Mouse (Mus musculus) hindbrain, embryonic 11.5 days (tissue): ENCODE measurements around the gene Cds2. TPM values are rescaled to one million over a fixed set of nuclear protein-coding genes. Genes with fewer than 3 reads are reported as not detected.
"Not testable (repeated sequence)": the region's sequence is repeated elsewhere in the genome, so short reads cannot be mapped to it uniquely, and the experiment has no call there.

Experiments used
- ATAC-seq: fragments of 200-750 bp; cut with Nextera tagmentation; 2 replicates; pipeline ENCODE4 v1.8.0; 2017; ENCODE audit warnings: mild to moderate bottlenecking, moderate TSS enrichment, moderate library complexity; ENCODE audit not compliant: low FRiP score
- DNase-seq: peaks from one replicate; pipeline ENCODE4 v3.0.0-alpha.2; 2015; ENCODE audit warnings: low spot score
- H3K27ac ChIP-seq: fragments of 300-500 bp; sonication (generic); 2 replicates; pipeline ENCODE4 v1.5.1; 2014; ENCODE audit warnings: mild to moderate bottlenecking, low read depth, low read length
- H3K27me3 ChIP-seq: fragments of 300-500 bp; sonication (generic); 2 replicates; pipeline ENCODE4 v1.6.1; 2014; ENCODE audit warnings: mild to moderate bottlenecking, low read length, moderate library complexity, mixed read lengths; ENCODE audit not compliant: control insufficient read depth, insufficient read depth
- H3K36me3 ChIP-seq: fragments of 300-500 bp; sonication (generic); 2 replicates; pipeline ENCODE4 v1.6.1; 2014; ENCODE audit warnings: mild to moderate bottlenecking, low read length, moderate library complexity, mixed read lengths; ENCODE audit not compliant: control insufficient read depth, insufficient read depth
- H3K4me1 ChIP-seq: fragments of 300-500 bp; sonication (generic); replicated peaks from 2 replicates; pipeline ENCODE4 v1.6.1; 2014; ENCODE audit warnings: low read length, mixed read lengths; ENCODE audit not compliant: control insufficient read depth, insufficient read depth
- H3K4me2 ChIP-seq: fragments of 300-500 bp; sonication (generic); replicated peaks from 2 replicates; pipeline ENCODE4 v1.6.1; 2014; ENCODE audit warnings: mild to moderate bottlenecking, low read depth, low read length
- H3K4me3 ChIP-seq: fragments of 300-500 bp; sonication (generic); 2 replicates; pipeline ENCODE4 v1.5.1; 2014; ENCODE audit warnings: low read depth, low read length
- H3K9ac ChIP-seq: fragments of 300-500 bp; sonication (generic); 2 replicates; pipeline ENCODE4 v1.6.1; 2014; ENCODE audit warnings: low read depth, low read length
- H3K9me3 ChIP-seq: fragments of 300-500 bp; sonication (generic); 2 replicates; pipeline ENCODE4 v1.6.1; 2016; ENCODE audit warnings: low read length; ENCODE audit not compliant: control insufficient read depth
- WGBS: fragments of 180-500 bp; shearing (Covaris S2); extraction: QIAGEN DNeasy Blood & Tissue Kit; methylation state at CpG from one replicate; pipeline ENCODE4 v1.1.7; 2014; 5-methylcytosine and 5-hydroxymethylcytosine counted together
- polyA plus RNA-seq: library from polyadenylated mRNA; unstranded; fragments of >200 nt; fragmentation: Nextera tagmentation; extraction: Ambion mirVana; gene quantifications from 2 replicates; pipeline ENCODE4 v1.2.1, GENCODE M21; 2014

The Cds2 gene
- polyA plus RNA-seq, 1 experiment from 2014 or later = 33.5 TPM

GRCm38 (mm10) chr2:132240457-132240856, 22.5 kb upstream of the Cds2 start:
- H3K27me3 ChIP-seq, H3K9ac ChIP-seq, ATAC-seq, H3K27ac ChIP-seq, H3K4me3 ChIP-seq, H3K4me1 ChIP-seq, H3K9me3 ChIP-seq, H3K36me3 ChIP-seq, H3K4me2 ChIP-seq: not testable (repeated sequence)
- peak; percentile 77 for DNase-seq
- WGBS = 28% methylated on average over 6 of the region's 10 CpGs

- DNase-seq (no peak), ATAC-seq (no peak)
- H3K27ac ChIP-seq = no peak overlapping the region
- no peaks in the 10 kb centered on the region; the same call in 1 of the 2 replicates for H3K36me3 ChIP-seq
- 96% methylated on average over 3 of the region's 3 CpGs for WGBS
- H3K27me3 ChIP-seq = no peaks in the 10 kb centered on the region
- no peaks in the 10 kb centered on the region for H3K9me3 ChIP-seq
- no peak overlapping the region for H3K9ac ChIP-seq
- H3K4me1 ChIP-seq = no peaks in the 10 kb centered on the region
- H3K4me3 ChIP-seq = no peak overlapping the region
- H3K4me2 ChIP-seq = no peak overlapping the region
These were observed 19.6 kb upstream of the Cds2 start for GRCm38 (mm10) chr2:132243370-132243769.

GRCm38 (mm10) chr2:132247539-132248313, 15.2 kb upstream of the Cds2 start, which contains the start of gene Tmem230:
Tmem230 (minus strand) TSS chr2:132247807.
- ATAC-seq (peak; percentile 93), DNase-seq (peak; percentile 99)
- H3K9ac ChIP-seq = peak within 1 kb of the TSS; percentile 67
- no peaks in the 10 kb centered on the region; the same call in 1 of the 2 replicates for H3K36me3 ChIP-seq
- H3K27me3 ChIP-seq = no peaks in the 10 kb centered on the region
- peak within 1 kb of the TSS; percentile 69 for H3K4me2 ChIP-seq
- H3K4me3 ChIP-seq = peak within 1 kb of the TSS; percentile 57
- no peaks in the 10 kb centered on the region for H3K9me3 ChIP-seq
- H3K27ac ChIP-seq = peak within 1 kb of the TSS; percentile 62; the same call in 1 of the 2 replicates
- no peaks in the 10 kb centered on the region for H3K4me1 ChIP-seq
- WGBS = 5% methylated on average over 50 of the region's 50 CpGs

- no peaks in the 10 kb centered on the region for H3K4me1 ChIP-seq
- WGBS = 12% methylated on average over 8 of the region's 8 CpGs
- no peaks in the 10 kb centered on the region for H3K9me3 ChIP-seq
- no peaks in the 10 kb centered on the region; the same call in 1 of the 2 replicates for H3K36me3 ChIP-seq
- H3K4me2 ChIP-seq = peak overlapping the region; percentile 66
- peak overlapping the region; percentile 65 for H3K4me3 ChIP-seq
- peak overlapping the region; percentile 68 for H3K9ac ChIP-seq
- ATAC-seq (no peak), DNase-seq (no peak)
- H3K27ac ChIP-seq = no peak overlapping the region
- no peaks in the 10 kb centered on the region for H3K27me3 ChIP-seq
These were observed 11.0 kb upstream of the Cds2 start for GRCm38 (mm10) chr2:132251911-132252310.

GRCm38 (mm10) chr2:132252542-132253528, 10.1 kb upstream of the Cds2 start, which contains the start of gene Pcna:
Pcna (minus strand) TSS chr2:132253314.
- no peaks in the 10 kb centered on the region for H3K9me3 ChIP-seq
- no peaks in the 10 kb centered on the region for H3K4me1 ChIP-seq
- no peaks in the 10 kb centered on the region for H3K27me3 ChIP-seq
- H3K9ac ChIP-seq = peak within 1 kb of the TSS; percentile 68
- no peaks in the 10 kb centered on the region; the same call in 1 of the 2 replicates for H3K36me3 ChIP-seq
- peak; percentile 97 for DNase-seq
- ATAC-seq = peak; percentile 100
- peak within 1 kb of the TSS; percentile 66 for H3K4me2 ChIP-seq
- under 1% methylated on average over 78 of the region's 79 CpGs for WGBS
- H3K4me3 ChIP-seq = peak within 1 kb of the TSS; percentile 65
- 0 out of 2 replicates have a peak within 1 kb of the TSS, but pooled peaks have one; percentile 24 for H3K27ac ChIP-seq

- ATAC-seq = no peak
- 2% methylated on average over 7 of the region's 7 CpGs for WGBS
- H3K4me1 ChIP-seq = no peaks in the 10 kb centered on the region
- H3K27ac ChIP-seq = no peak overlapping the region
- DNase-seq = no peak
- H3K36me3 ChIP-seq = no peaks in the 10 kb centered on the region; the same call in 1 of the 2 replicates
- peak overlapping the region; percentile 68; the same call in 1 of the 2 replicates for H3K9ac ChIP-seq
- no peaks in the 10 kb centered on the region for H3K27me3 ChIP-seq
- peak overlapping the region; percentile 65 for H3K4me3 ChIP-seq
- H3K4me2 ChIP-seq = peak overlapping the region; percentile 66
- H3K9me3 ChIP-seq = no peaks in the 10 kb centered on the region
These were observed 9.3 kb upstream of the Cds2 start for GRCm38 (mm10) chr2:132253603-132254002.

- no peak for ATAC-seq
These were observed 5.4 kb upstream of the Cds2 start for GRCm38 (mm10) chr2:132257350-132258068.

DNA sequence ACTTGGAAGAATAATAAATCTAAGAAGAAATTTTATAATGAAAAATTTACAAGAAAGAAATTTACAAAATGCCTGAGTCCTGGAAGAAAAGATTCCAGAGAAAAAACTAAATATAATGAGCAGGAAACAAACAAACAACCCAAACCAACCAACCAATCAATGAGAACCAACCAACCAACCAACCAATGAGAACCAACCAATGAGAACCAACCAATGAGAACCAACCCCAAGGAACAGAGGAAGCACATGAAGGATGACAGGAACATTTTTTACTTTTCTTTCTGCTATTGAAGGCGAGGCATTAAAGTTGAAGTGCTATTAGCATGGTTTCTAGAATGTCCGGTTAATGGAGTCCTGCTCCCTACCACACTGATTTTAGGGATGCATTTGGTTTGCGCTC, 2.3 kb upstream of the Cds2 start:
- 92% methylated on average over 3 of the region's 3 CpGs for WGBS
- ATAC-seq (no peak), DNase-seq (no peak)
- Histone ChIP-seq H3K4me1 (no peaks in the 10 kb centered on the region), H3K36me3 (no peaks in the 10 kb centered on the region), H3K9me3 (no peaks in the 10 kb centered on the region), H3K4me3 (no peak overlapping the region), H3K27ac (no peak overlapping the region), H3K9ac (no peak overlapping the region), H3K4me2 (no peak overlapping the region), H3K27me3 (no peaks in the 10 kb centered on the region)

More at GRCm38 (mm10) chr2:132257350-132258068, 5.4 kb upstream of the Cds2 start:
- no peak for DNase-seq
- H3K36me3 ChIP-seq = no peaks in the 10 kb centered on the region
- H3K9ac ChIP-seq = no peak overlapping the region
- no peaks in the 10 kb centered on the region for H3K4me1 ChIP-seq
- H3K9me3 ChIP-seq = no peaks in the 10 kb centered on the region
- 94% methylated on average over 6 of the region's 6 CpGs for WGBS
- no peak overlapping the region for H3K4me2 ChIP-seq
- no peak overlapping the region for H3K4me3 ChIP-seq
- no peak overlapping the region for H3K27ac ChIP-seq
- H3K27me3 ChIP-seq = no peaks in the 10 kb centered on the region
